Mouse (Mus musculus) stomach, postnatal 0 days (tissue): ENCODE results near the gene Cep112. TPM values are rescaled to one million over a fixed set of nuclear protein-coding genes. Genes with fewer than 3 reads are reported as not detected.

Experiments
- ATAC-seq: fragments of 200-750 bp; cut with Nextera tagmentation; 2 replicates; pipeline ENCODE4 v1.8.0; 2017; ENCODE audit not compliant: low FRiP score, low TSS enrichment
- DNase-seq: peaks from one replicate; pipeline ENCODE4 v3.0.0-alpha.2; 2016; ENCODE audit warnings: low spot score
- H3K27ac ChIP-seq: fragments of 300-500 bp; sonication (generic); replicated peaks from 2 replicates; pipeline ENCODE4 v1.5.1; 2014; ENCODE audit warnings: mild to moderate bottlenecking, control low read depth
- H3K27me3 ChIP-seq: fragments of 300-500 bp; sonication (generic); 2 replicates; pipeline ENCODE4 v1.6.1; 2014; ENCODE audit warnings: low read length; ENCODE audit not compliant: control insufficient read depth, insufficient read depth
- H3K36me3 ChIP-seq: fragments of 300-500 bp; sonication (generic); 2 replicates; pipeline ENCODE4 v1.6.1; 2014; ENCODE audit warnings: low read length, mixed read lengths; ENCODE audit not compliant: control insufficient read depth, insufficient read depth
- H3K4me1 ChIP-seq: fragments of 300-500 bp; sonication (generic); replicated peaks from 2 replicates; pipeline ENCODE4 v1.6.1; 2014; ENCODE audit warnings: antibody characterized with exemption; ENCODE audit not compliant: control insufficient read depth, insufficient read depth
- H3K4me2 ChIP-seq: fragments of 300-500 bp; sonication (generic); replicated peaks from 2 replicates; pipeline ENCODE4 v1.6.1; 2014; ENCODE audit warnings: low read depth, mild to moderate bottlenecking, control low read depth, moderate library complexity
- H3K4me3 ChIP-seq: fragments of 300-500 bp; sonication (generic); 2 replicates; pipeline ENCODE4 v1.5.1; 2014; ENCODE audit warnings: low read depth, low read length, control low read depth
- H3K9ac ChIP-seq: fragments of 300-500 bp; sonication (generic); 2 replicates; pipeline ENCODE4 v1.6.1; 2014; ENCODE audit warnings: mild to moderate bottlenecking, low read length, control low read depth, mixed read lengths
- H3K9me3 ChIP-seq: fragments of 300-500 bp; sonication (generic); 2 replicates; pipeline ENCODE4 v1.6.1; 2016; ENCODE audit warnings: low read length; ENCODE audit not compliant: control insufficient read depth
- CTCF ChIP-seq: IDR thresholded peaks from 2 replicates; pipeline ENCODE4 v1.5.1; 2016; ENCODE audit warnings: antibody characterized with exemption, low read depth, mild to moderate bottlenecking, moderate library complexity
- EP300 ChIP-seq: optimal IDR thresholded peaks from 2 replicates; pipeline ENCODE3; 2016; ENCODE audit warnings: antibody characterized with exemption
- WGBS: fragments of 180-500 bp; shearing (Covaris S2); extraction: QIAGEN DNeasy Blood & Tissue Kit; methylation state at CpG from one replicate; pipeline ENCODE4 v1.1.7; 2014; 5-methylcytosine and 5-hydroxymethylcytosine counted together
- polyA plus RNA-seq: library from polyadenylated mRNA; unstranded; fragments of >200 nt; fragmentation: Nextera tagmentation; extraction: Ambion mirVana; gene quantifications from 2 replicates; pipeline ENCODE4 v1.2.1, GENCODE M21; 2015

The Cep112 gene
- polyA plus RNA-seq, 1 experiment from 2014 or later, result 3.5 TPM

DNA sequence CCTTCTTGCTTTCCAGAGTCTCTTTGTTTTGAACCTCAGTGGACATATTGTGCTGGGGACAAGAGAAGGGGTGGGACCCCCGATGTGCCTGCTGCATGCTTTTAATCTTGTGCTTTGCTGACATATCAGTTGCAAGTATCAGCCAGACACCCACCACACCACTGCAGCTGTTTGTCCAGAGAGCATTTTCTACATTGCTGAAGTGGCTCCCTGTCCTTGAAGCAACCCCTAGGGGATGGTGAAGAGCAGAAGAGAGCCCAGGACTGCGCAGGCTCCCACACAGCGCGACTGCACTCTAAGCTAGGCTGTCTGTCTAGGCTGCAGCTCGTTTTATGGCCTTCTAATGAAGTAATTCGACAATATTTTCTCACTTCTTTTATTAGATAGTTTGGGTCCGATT lies 397.3 kb downstream of the Cep112 start:
- Histone ChIP-seq H3K27me3 (no peaks in the 10 kb centered on the region), H3K9ac (no peak overlapping the region), H3K4me2 (no peak overlapping the region), H3K4me3 (no peak overlapping the region), H3K4me1 (no peaks in the 10 kb centered on the region), H3K9me3 (no peaks in the 10 kb centered on the region), H3K27ac (no peak overlapping the region), H3K36me3 (no peaks in the 10 kb centered on the region)
- WGBS, result 78% methylated on average over 7 of the region's 7 CpGs
- DNase-seq (no peak), ATAC-seq (no peak)
- TF ChIP-seq CTCF, result 0 out of 2 replicates have a peak, but pooled peaks have one; percentile 12
- no peak for TF ChIP-seq EP300

DNA sequence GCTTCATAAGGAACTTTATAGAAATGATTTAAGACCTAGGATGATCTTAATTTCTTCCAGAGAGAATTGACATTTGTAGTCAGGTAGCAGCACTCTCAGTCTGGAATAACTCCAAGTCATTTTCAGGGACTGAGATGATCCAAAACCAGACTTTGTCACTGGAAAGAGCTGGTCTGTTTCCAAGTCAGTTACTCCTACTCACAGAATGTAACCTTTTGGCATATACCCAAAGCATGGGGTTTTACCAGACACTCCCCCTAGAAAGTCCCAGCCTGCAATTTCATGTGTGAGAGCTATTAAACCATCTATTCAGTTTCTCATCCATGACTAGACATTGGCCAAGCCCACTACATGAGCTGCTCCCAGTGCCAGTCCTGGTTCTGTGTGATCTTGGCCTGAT lies 402.3 kb downstream of the Cep112 start:
- no peaks in the 10 kb centered on the region for H3K36me3 ChIP-seq
- no peak overlapping the region for H3K9ac ChIP-seq
- no peaks in the 10 kb centered on the region for H3K9me3 ChIP-seq
- no peaks in the 10 kb centered on the region for H3K4me1 ChIP-seq
- DNase-seq, result no peak
- TF ChIP-seq CTCF, result no peak
- TF ChIP-seq EP300, result no peak
- H3K4me2 ChIP-seq, result no peak overlapping the region
- H3K4me3 ChIP-seq, result no peak overlapping the region
- H3K27ac ChIP-seq, result no peak overlapping the region
- ATAC-seq, result no peak
- no peaks in the 10 kb centered on the region for H3K27me3 ChIP-seq

DNA sequence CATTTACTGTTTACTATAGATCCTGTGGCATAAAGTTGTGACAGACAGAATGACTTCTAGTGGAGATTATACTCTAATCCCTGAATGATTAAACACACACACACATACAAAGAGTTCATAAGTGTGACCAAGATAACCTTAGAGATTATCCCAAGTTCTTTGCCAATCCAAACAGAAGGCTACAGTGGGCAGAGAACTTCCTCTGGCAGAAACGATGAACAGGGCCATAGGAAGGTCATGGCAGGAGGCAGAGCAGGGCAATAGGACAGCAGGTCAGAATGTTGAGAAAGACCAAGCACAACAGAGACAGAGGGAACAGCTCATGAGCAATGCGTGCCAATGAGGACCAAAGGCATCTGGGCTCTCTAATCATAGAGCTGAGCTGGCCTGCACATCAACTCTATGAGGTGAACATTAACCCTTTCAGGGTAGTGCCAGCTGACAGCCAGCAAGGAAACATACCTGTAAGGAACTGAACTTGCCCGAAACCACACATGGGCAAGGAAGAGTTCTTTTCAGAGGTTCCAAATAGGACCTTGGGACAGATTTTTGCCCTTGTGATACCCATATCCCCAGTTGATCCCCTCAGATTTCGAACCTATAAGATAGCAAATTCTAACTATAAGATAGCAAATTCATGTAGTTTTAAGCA lies 403.5 kb downstream of the Cep112 start:
- DNase-seq (no peak), ATAC-seq (no peak)
- TF ChIP-seq EP300 (no peak), CTCF (no peak)
- no peak overlapping the region for H3K4me2 ChIP-seq
- H3K4me1 ChIP-seq, result no peaks in the 10 kb centered on the region
- no peak overlapping the region for H3K4me3 ChIP-seq
- H3K27ac ChIP-seq, result no peak overlapping the region
- H3K36me3 ChIP-seq, result no peaks in the 10 kb centered on the region
- no peaks in the 10 kb centered on the region for H3K27me3 ChIP-seq
- 66% methylated on average over 4 of the region's 4 CpGs for WGBS
- H3K9me3 ChIP-seq, result no peaks in the 10 kb centered on the region
- no peak overlapping the region for H3K9ac ChIP-seq

DNA sequence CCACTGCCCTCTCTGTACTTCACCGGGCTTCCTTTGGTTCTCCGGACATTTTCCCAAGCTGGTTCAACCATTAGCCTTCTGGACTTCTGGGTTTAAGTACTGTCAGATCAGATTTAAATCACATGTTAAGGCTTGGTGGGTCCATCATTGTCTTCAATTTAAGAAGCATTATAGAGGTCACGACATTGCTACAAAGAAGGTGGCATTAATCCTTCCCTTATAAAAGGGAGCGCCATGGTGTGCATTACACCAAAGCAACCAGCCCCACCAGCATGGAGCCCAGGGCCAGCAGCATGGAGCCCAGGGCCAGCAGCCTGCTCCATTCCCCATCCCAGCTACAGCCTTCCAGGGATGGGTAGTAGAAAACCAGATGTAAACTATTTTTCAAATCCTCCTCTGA lies 411.7 kb downstream of the Cep112 start:
- H3K9me3 ChIP-seq, result no peaks in the 10 kb centered on the region
- TF ChIP-seq EP300, result no peak
- no peak for TF ChIP-seq CTCF
- no peak overlapping the region for H3K4me3 ChIP-seq
- H3K36me3 ChIP-seq, result no peaks in the 10 kb centered on the region
- ATAC-seq (no peak), DNase-seq (no peak)
- no peak overlapping the region for H3K4me2 ChIP-seq
- WGBS, result 92% methylated on average over 4 of the region's 4 CpGs
- H3K27me3 ChIP-seq, result no peaks in the 10 kb centered on the region
- no peak overlapping the region for H3K9ac ChIP-seq
- no peaks in the 10 kb centered on the region for H3K4me1 ChIP-seq
- no peak overlapping the region for H3K27ac ChIP-seq

DNA sequence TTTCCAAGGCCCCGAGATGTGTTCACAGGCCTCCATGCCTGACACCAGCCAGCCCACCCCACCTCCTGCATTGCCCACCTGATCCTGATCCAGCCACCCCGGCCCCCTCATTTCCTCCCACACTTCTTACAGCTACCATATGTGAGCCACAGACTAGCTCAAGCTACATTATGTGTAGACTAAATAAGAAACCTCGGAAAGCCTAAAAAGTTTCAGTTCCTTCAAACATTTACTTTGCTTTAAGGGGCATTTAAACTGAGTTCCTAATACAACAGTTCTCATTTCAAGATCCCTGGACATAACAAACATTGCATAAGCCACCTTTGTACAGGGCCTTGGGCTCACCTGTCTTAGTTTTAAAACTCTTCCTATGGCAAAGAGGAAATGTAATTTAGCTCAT lies 415.2 kb downstream of the Cep112 start:
- Histone ChIP-seq H3K36me3 (no peaks in the 10 kb centered on the region), H3K4me3 (no peak overlapping the region), H3K27me3 (no peaks in the 10 kb centered on the region), H3K27ac (no peak overlapping the region), H3K9me3 (no peaks in the 10 kb centered on the region), H3K4me2 (no peak overlapping the region), H3K4me1 (no peaks in the 10 kb centered on the region), H3K9ac (no peak overlapping the region)
- DNase-seq (no peak), ATAC-seq (no peak)
- TF ChIP-seq CTCF (no peak), EP300 (no peak)
- WGBS, result 79% methylated on average over 3 of the region's 3 CpGs

DNA sequence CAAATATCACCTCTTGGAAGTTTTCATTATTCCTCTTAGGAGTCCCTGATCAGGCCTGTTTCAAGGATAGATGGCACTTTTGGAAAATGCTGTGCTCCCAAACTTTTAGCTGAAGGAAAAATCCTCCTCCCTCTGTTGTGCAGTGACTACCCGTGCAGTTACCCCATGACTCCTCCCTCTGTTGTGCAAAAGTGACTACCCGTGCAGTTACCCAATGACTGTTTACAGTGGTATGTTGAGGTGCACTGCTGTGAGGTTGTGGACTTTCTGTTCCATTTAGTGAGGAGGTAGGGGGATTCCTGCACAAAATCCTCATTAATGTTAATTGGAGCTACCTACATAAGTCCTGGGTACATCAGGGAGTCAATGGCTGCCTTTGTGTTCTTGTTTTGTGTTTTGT lies 417.8 kb downstream of the Cep112 start:
- Histone ChIP-seq H3K27me3 (no peaks in the 10 kb centered on the region), H3K4me1 (no peaks in the 10 kb centered on the region), H3K9ac (no peak overlapping the region), H3K4me3 (no peak overlapping the region), H3K27ac (no peak overlapping the region), H3K36me3 (no peaks in the 10 kb centered on the region), H3K4me2 (no peak overlapping the region), H3K9me3 (no peaks in the 10 kb centered on the region)
- no peak for TF ChIP-seq EP300
- TF ChIP-seq CTCF, result no peak
- DNase-seq (no peak), ATAC-seq (no peak)
- 51% methylated on average over 2 of the region's 2 CpGs for WGBS
